In genomic region chr11:100428612-100429199, GRCm38 (mm10) we compare ENCODE assay signal across 13 mouse cellular contexts. TPM values are rescaled to one million over a fixed set of nuclear protein-coding genes. Genes with fewer than 3 reads are reported as not detected.
DNase-seq lines count a peak whose midpoint lies in the region; ATAC-seq lines count a peak whose summit lies in the region.
"Had no signal": no experiment of that assay in that cellular context is flagged by ENCODE, and none has a peak within 500 bp of the region (broad histone marks: within the 10 kb centered on the region; RNA-seq: fewer than 3 reads in every experiment).

No protein-coding gene starts in this region.

- no peaks in the 10 kb centered on the region for H3K9me3 ChIP-seq in intestine, embryonic 15.5 days
- no peaks in the 10 kb centered on the region for H3K9me3 ChIP-seq in intestine, embryonic 16.5 days (ENCODE audit: control insufficient read depth, low read length)
- no peaks in the 10 kb centered on the region for H3K9me3 ChIP-seq in heart, embryonic 13.5 days
- H3K9me3 ChIP-seq: lung, embryonic 15.5 days; neural tube, embryonic 12.5 days had no signal

- no peak for ATAC-seq in intestine, embryonic 15.5 days
- ATAC-seq in intestine, embryonic 16.5 days: no peak
- ATAC-seq in heart, embryonic 13.5 days (ENCODE audit: extremely low read depth, insufficient number of reproducible peaks, low FRiP score, low TSS enrichment): no peak
- ATAC-seq: Patski had no signal

- H3K27me3 ChIP-seq in intestine, embryonic 15.5 days (replicated peaks): no peaks in the 10 kb centered on the region
- H3K27me3 ChIP-seq in intestine, embryonic 16.5 days (replicated peaks; ENCODE audit: control insufficient read depth, insufficient read depth, low read length): no peaks in the 10 kb centered on the region
- H3K27me3 ChIP-seq in heart, embryonic 13.5 days (replicated peaks): no peaks in the 10 kb centered on the region
- H3K27me3 ChIP-seq: lung, embryonic 15.5 days; neural tube, embryonic 12.5 days; Patski had no signal

- peaks cover 8% of the 10 kb centered on the region; the same call in 1 of the 2 replicates for H3K36me3 ChIP-seq in intestine, embryonic 15.5 days
- H3K36me3 ChIP-seq in intestine, embryonic 16.5 days (ENCODE audit: control insufficient read depth, insufficient read depth, low read length): no peaks in the 10 kb centered on the region
- H3K36me3 ChIP-seq in heart, embryonic 13.5 days: peaks cover 55% of the 10 kb centered on the region

- H3K4me3 ChIP-seq in intestine, embryonic 15.5 days (replicated peaks): no peak overlapping the region
- no peak overlapping the region for H3K4me3 ChIP-seq in intestine, embryonic 16.5 days (ENCODE audit: low read length)
- H3K4me3 ChIP-seq in heart, embryonic 13.5 days: no peak overlapping the region
- H3K4me3 ChIP-seq: lung, embryonic 15.5 days; neural tube, embryonic 12.5 days had no signal

- no peak overlapping the region for H3K9ac ChIP-seq in intestine, embryonic 15.5 days
- no peak overlapping the region for H3K9ac ChIP-seq in intestine, embryonic 16.5 days (ENCODE audit: low read depth, low read length)
- H3K9ac ChIP-seq in heart, embryonic 13.5 days: peak overlapping the region; percentile 58
- H3K9ac ChIP-seq: lung, embryonic 15.5 days; neural tube, embryonic 12.5 days had no signal

- WGBS in intestine, embryonic 15.5 days: 54% methylated on average over 9 of the region's 9 CpGs
- 46% methylated on average over 9 of the region's 9 CpGs for WGBS in intestine, embryonic 16.5 days
- WGBS in heart, embryonic 13.5 days: 24% methylated on average over 9 of the region's 9 CpGs

- DNase-seq in right cerebral cortex, postnatal 10 days (ENCODE audit: low spot score in 2 of 2): peak; percentile 56 to 58
- no peak for DNase-seq in right cerebral cortex, postnatal 36 days (ENCODE audit: low spot score in 2 of 2)
- peak; percentile 88 for DNase-seq in testis, postnatal 14 days (ENCODE audit: low spot score)
- no peak for DNase-seq in spleen, postnatal 10 days (ENCODE audit: low spot score in 2 of 2)
- no peak for DNase-seq in gastrocnemius, adult 18-20 months (ENCODE audit: low spot score)
- DNase-seq: cerebellum, adult 9-10 months; kidney, adult 8-10 months had no signal

- no peak overlapping the region for H3K4me2 ChIP-seq in intestine, embryonic 15.5 days (replicated peaks)
- H3K4me2 ChIP-seq in intestine, embryonic 16.5 days (ENCODE audit: low read depth, low read length): no peak overlapping the region
- no peak overlapping the region for H3K4me2 ChIP-seq in heart, embryonic 13.5 days
- H3K4me2 ChIP-seq: lung, embryonic 15.5 days; neural tube, embryonic 12.5 days had no signal

- H3K27ac ChIP-seq in intestine, embryonic 15.5 days: peak overlapping the region; percentile 18; the same call in 1 of the 2 replicates
- no peak overlapping the region for H3K27ac ChIP-seq in intestine, embryonic 16.5 days (ENCODE audit: low read length)
- H3K27ac ChIP-seq in heart, embryonic 13.5 days (replicated peaks): peak overlapping the region; percentile 86
- H3K27ac ChIP-seq: lung, embryonic 15.5 days; neural tube, embryonic 12.5 days had no signal

- peaks cover 8% of the 10 kb centered on the region; the same call in 1 of the 2 replicates for H3K4me1 ChIP-seq in intestine, embryonic 15.5 days (replicated peaks)
- no peaks in the 10 kb centered on the region; the same call in 1 of the 2 replicates for H3K4me1 ChIP-seq in intestine, embryonic 16.5 days (ENCODE audit: control insufficient read depth, insufficient read depth, low read length)
- H3K4me1 ChIP-seq in heart, embryonic 13.5 days: peaks cover 49% of the 10 kb centered on the region
- H3K4me1 ChIP-seq: neural tube, embryonic 12.5 days had no signal

RNA-seq across cellular contexts. Expression of gene Nt5c3b, which starts 12.9 kb away (rescaled TPM):
- 94.2 and 100 TPM in 2 replicates for polyA plus RNA-seq in intestine, embryonic 15.5 days (2015; fragmentation: Nextera tagmentation; extraction: Ambion mirVana)
- 82.5 and 85.8 TPM in 2 replicates for polyA plus RNA-seq in intestine, embryonic 16.5 days (2015; fragmentation: Nextera tagmentation; extraction: Ambion mirVana)
- polyA plus RNA-seq in heart, embryonic 13.5 days (2015; fragmentation: Nextera tagmentation; extraction: Ambion mirVana): 104 and 110 TPM in 2 replicates
- 1 to 10 TPM; 7.7 to 8.3 TPM for total RNA-seq in gastrocnemius, adult 18-20 months (2021)

RNA-seq across cellular contexts. Expression of gene Klhl10, which starts 13.0 kb away (rescaled TPM):
- polyA plus RNA-seq in intestine, embryonic 15.5 days (2015; fragmentation: Nextera tagmentation; extraction: Ambion mirVana): 0.35 and 0.47 TPM in 2 replicates
- 0.37 and 0.39 TPM in 2 replicates for polyA plus RNA-seq in intestine, embryonic 16.5 days (2015; fragmentation: Nextera tagmentation; extraction: Ambion mirVana)
- 0.33 and 0.60 TPM in 2 replicates for polyA plus RNA-seq in heart, embryonic 13.5 days (2015; fragmentation: Nextera tagmentation; extraction: Ambion mirVana)
- total RNA-seq in gastrocnemius, adult 18-20 months (2021): under 1 TPM; 0.25 to 0.28 TPM

RNA-seq across cellular contexts. Expression of gene Fkbp10, which starts 13.2 kb away (rescaled TPM):
- 84.2 and 86.6 TPM in 2 replicates for polyA plus RNA-seq in intestine, embryonic 15.5 days (2015; fragmentation: Nextera tagmentation; extraction: Ambion mirVana)
- 72.7 and 78.1 TPM in 2 replicates for polyA plus RNA-seq in intestine, embryonic 16.5 days (2015; fragmentation: Nextera tagmentation; extraction: Ambion mirVana)
- 112 and 119 TPM in 2 replicates for polyA plus RNA-seq in heart, embryonic 13.5 days (2015; fragmentation: Nextera tagmentation; extraction: Ambion mirVana)
- total RNA-seq in gastrocnemius, adult 18-20 months (2021): 1 to 10 TPM; 1.9 to 2.6 TPM

RNA-seq across cellular contexts. Expression of gene P3h4, which starts 14.1 kb away (rescaled TPM):
- polyA plus RNA-seq in intestine, embryonic 15.5 days (2015; fragmentation: Nextera tagmentation; extraction: Ambion mirVana): 44.1 and 45.4 TPM in 2 replicates
- 36.9 and 38.5 TPM in 2 replicates for polyA plus RNA-seq in intestine, embryonic 16.5 days (2015; fragmentation: Nextera tagmentation; extraction: Ambion mirVana)
- 62.9 and 63.5 TPM in 2 replicates for polyA plus RNA-seq in heart, embryonic 13.5 days (2015; fragmentation: Nextera tagmentation; extraction: Ambion mirVana)
- 1 to 10 TPM; 1.6 to 3.2 TPM for total RNA-seq in gastrocnemius, adult 18-20 months (2021)

RNA-seq across cellular contexts. Expression of gene Jup, which starts 31.1 kb away (rescaled TPM):
- 133 and 139 TPM in 2 replicates for polyA plus RNA-seq in intestine, embryonic 15.5 days (2015; fragmentation: Nextera tagmentation; extraction: Ambion mirVana)
- polyA plus RNA-seq in intestine, embryonic 16.5 days (2015; fragmentation: Nextera tagmentation; extraction: Ambion mirVana): 165 and 179 TPM in 2 replicates
- 107 and 111 TPM in 2 replicates for polyA plus RNA-seq in heart, embryonic 13.5 days (2015; fragmentation: Nextera tagmentation; extraction: Ambion mirVana)
- total RNA-seq in gastrocnemius, adult 18-20 months (2021): 10 to 100 TPM; 73.4 to 81.3 TPM

Comparison
In these comparisons a context has a peak if more than half of its experiments do, and no peak if none do; other contexts are left out.
1. DNase-seq: peak in right cerebral cortex, postnatal 10 days (2 of 2) and testis, postnatal 14 days (single experiment); none in right cerebral cortex, postnatal 36 days (0 of 2), spleen, postnatal 10 days (0 of 2) and gastrocnemius, adult 18-20 months (single experiment).